Mouse (Mus musculus) liver, embryonic 11.5 days (tissue): ENCODE data around the gene Ccl6. TPM values are rescaled to one million over a fixed set of nuclear protein-coding genes. Genes with fewer than 3 reads are reported as not detected.

Experiments
- ATAC-seq: fragments of 200-750 bp; cut with Nextera tagmentation; replicated peaks from 2 replicates; pipeline ENCODE4 v1.8.0; 2017; ENCODE audit warnings: moderate number of reproducible peaks, mild to moderate bottlenecking, moderate TSS enrichment, moderate library complexity; ENCODE audit not compliant: low FRiP score
- DNase-seq: peaks from one replicate; pipeline ENCODE4 v3.0.0-alpha.2; 2017; ENCODE audit warnings: low spot score
- H3K27ac ChIP-seq: fragments of 300-500 bp; sonication (generic); 2 replicates; pipeline ENCODE4 v1.5.1; 2014; ENCODE audit warnings: mild to moderate bottlenecking, low read depth, low read length, control low read depth
- H3K27me3 ChIP-seq: fragments of 300-500 bp; sonication (generic); replicated peaks from 2 replicates; pipeline ENCODE4 v1.6.1; 2014; ENCODE audit warnings: low read length, mixed read lengths; ENCODE audit not compliant: control insufficient read depth, insufficient read depth
- H3K36me3 ChIP-seq: fragments of 300-500 bp; sonication (generic); 2 replicates; pipeline ENCODE4 v1.6.1; 2014; ENCODE audit warnings: mild to moderate bottlenecking, low read length, moderate library complexity, mixed read lengths; ENCODE audit not compliant: control insufficient read depth, insufficient read depth
- H3K4me1 ChIP-seq: fragments of 300-500 bp; sonication (generic); replicated peaks from 2 replicates; pipeline ENCODE4 v1.6.1; 2014; ENCODE audit warnings: low read length, mixed read lengths; ENCODE audit not compliant: control insufficient read depth, insufficient read depth
- H3K4me2 ChIP-seq: fragments of 300-500 bp; sonication (generic); 2 replicates; pipeline ENCODE4 v1.6.1; 2014; ENCODE audit warnings: mild to moderate bottlenecking, control low read depth, moderate library complexity
- H3K4me3 ChIP-seq: fragments of 300-500 bp; sonication (generic); 2 replicates; pipeline ENCODE4 v1.5.1; 2014; ENCODE audit warnings: low read depth, low read length, control low read depth
- H3K9ac ChIP-seq: fragments of 300-500 bp; sonication (generic); 2 replicates; pipeline ENCODE4 v1.6.1; 2014; ENCODE audit warnings: low read depth, low read length, control low read depth
- H3K9me3 ChIP-seq: fragments of 300-500 bp; sonication (generic); 2 replicates; pipeline ENCODE4 v1.6.1; 2016; ENCODE audit warnings: low read length, inconsistent platforms, mixed read lengths; ENCODE audit not compliant: control insufficient read depth
- WGBS: fragments of 180-500 bp; shearing (Covaris S2); extraction: QIAGEN DNeasy Blood & Tissue Kit; methylation state at CpG from one replicate; pipeline ENCODE4 v1.1.7; 2014; 5-methylcytosine and 5-hydroxymethylcytosine counted together
- polyA plus RNA-seq: library from polyadenylated mRNA; unstranded; fragments of >200 nt; fragmentation: Nextera tagmentation; extraction: Ambion mirVana; gene quantifications from 2 replicates; pipeline ENCODE4 v1.2.1, GENCODE M21; 2014

The Ccl6 gene
- polyA plus RNA-seq, 1 experiment from 2014 or later = 16.1 TPM

GRCm38 (mm10) chr11:83631065-83631464, 38.2 kb upstream of the Ccl6 start:
- DNase-seq (no peak), ATAC-seq (no peak)
- Histone ChIP-seq H3K9me3 (no peaks in the 10 kb centered on the region), H3K4me1 (no peaks in the 10 kb centered on the region), H3K27ac (no peak overlapping the region), H3K27me3 (no peaks in the 10 kb centered on the region), H3K9ac (no peak overlapping the region), H3K4me2 (no peak overlapping the region), H3K36me3 (no peaks in the 10 kb centered on the region), H3K4me3 (no peak overlapping the region)
- WGBS = 67% methylated on average over 2 of the region's 2 CpGs

DNA sequence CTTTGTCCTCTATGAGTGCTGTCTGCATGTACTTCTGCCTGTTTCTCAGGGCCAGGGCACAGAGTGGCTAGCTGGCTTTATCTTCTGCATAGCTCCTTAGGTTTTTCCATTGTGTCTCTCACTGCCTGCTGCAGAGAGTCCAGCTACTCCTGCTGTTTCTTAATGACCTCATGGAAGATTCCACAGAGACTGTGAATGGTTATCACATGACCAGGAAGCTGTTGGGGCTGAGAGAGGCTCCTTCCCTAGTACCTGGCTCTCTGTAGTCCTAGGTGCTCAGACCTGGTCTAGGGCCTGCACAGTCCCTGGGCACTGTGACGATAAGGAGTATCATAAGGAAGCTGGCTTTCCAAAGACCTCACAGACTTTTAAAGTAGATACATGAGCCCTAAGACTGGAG, 37.7 kb upstream of the Ccl6 start:
- Histone ChIP-seq H3K27me3 (no peaks in the 10 kb centered on the region), H3K9me3 (no peaks in the 10 kb centered on the region), H3K4me3 (no peak overlapping the region), H3K4me1 (no peaks in the 10 kb centered on the region), H3K4me2 (no peak overlapping the region), H3K36me3 (no peaks in the 10 kb centered on the region), H3K27ac (no peak overlapping the region), H3K9ac (no peak overlapping the region)
- no peak for ATAC-seq
- no peak for DNase-seq
- WGBS = 78% methylated on average over 1 of the region's 1 CpGs

DNA sequence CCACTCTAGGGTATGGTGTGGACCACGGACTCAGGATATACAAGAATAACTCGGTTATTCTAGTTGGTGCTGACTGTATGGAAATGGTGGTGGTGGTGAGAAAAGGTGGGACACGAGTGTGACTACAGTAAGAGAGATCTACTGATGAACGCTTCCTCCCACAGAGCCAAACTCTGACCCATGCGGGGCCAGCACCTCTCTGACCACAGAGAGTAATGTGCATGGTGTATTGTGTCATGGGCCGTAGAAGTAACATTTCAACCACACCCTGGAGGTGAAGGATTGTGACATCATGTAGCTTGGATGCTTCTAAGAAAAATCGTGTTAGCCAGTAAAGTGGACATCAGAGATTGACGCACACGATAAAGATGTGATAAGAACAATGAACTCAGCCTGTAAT, 35.9 kb upstream of the Ccl6 start:
- Histone ChIP-seq H3K4me2 (no peak overlapping the region), H3K9ac (no peak overlapping the region)
- 74% methylated on average over 9 of the region's 9 CpGs for WGBS

GRCm38 (mm10) chr11:83623586-83623985, 30.7 kb upstream of the Ccl6 start:
- Histone ChIP-seq H3K4me2 (no peak overlapping the region), H3K4me3 (no peak overlapping the region), H3K27ac (no peak overlapping the region), H3K27me3 (no peaks in the 10 kb centered on the region), H3K4me1 (no peaks in the 10 kb centered on the region), H3K9me3 (no peaks in the 10 kb centered on the region), H3K36me3 (no peaks in the 10 kb centered on the region), H3K9ac (no peak overlapping the region)
- ATAC-seq (no peak), DNase-seq (no peak)
- 82% methylated on average over 3 of the region's 3 CpGs for WGBS

More for the DNA sequence above, 35.9 kb upstream of the Ccl6 start:
- ATAC-seq = no peak
- Histone ChIP-seq H3K27ac (no peak overlapping the region), H3K9me3 (no peaks in the 10 kb centered on the region), H3K36me3 (no peaks in the 10 kb centered on the region), H3K4me1 (no peaks in the 10 kb centered on the region), H3K27me3 (no peaks in the 10 kb centered on the region), H3K4me3 (no peak overlapping the region)
- no peak for DNase-seq

- Histone ChIP-seq H3K4me2 (no peak overlapping the region), H3K27ac (no peak overlapping the region), H3K9me3 (no peaks in the 10 kb centered on the region), H3K4me1 (no peaks in the 10 kb centered on the region), H3K9ac (no peak overlapping the region), H3K4me3 (no peak overlapping the region), H3K36me3 (no peaks in the 10 kb centered on the region), H3K27me3 (no peaks in the 10 kb centered on the region)
- 70% methylated on average over 1 of the region's 1 CpGs for WGBS
- DNase-seq (no peak), ATAC-seq (no peak)
Measured at GRCm38 (mm10) chr11:83619037-83619436, 26.1 kb upstream of the Ccl6 start.

GRCm38 (mm10) chr11:83618238-83618637, 25.4 kb upstream of the Ccl6 start:
- DNase-seq = no peak
- H3K27ac ChIP-seq = no peak overlapping the region
- no peak overlapping the region for H3K9ac ChIP-seq
- H3K36me3 ChIP-seq = no peaks in the 10 kb centered on the region
- no peak overlapping the region for H3K4me2 ChIP-seq
- no peaks in the 10 kb centered on the region for H3K27me3 ChIP-seq
- no peak overlapping the region for H3K4me3 ChIP-seq
- H3K4me1 ChIP-seq = no peaks in the 10 kb centered on the region
- no peak for ATAC-seq
- WGBS = 48% methylated on average over 5 of the region's 5 CpGs
- no peaks in the 10 kb centered on the region for H3K9me3 ChIP-seq

GRCm38 (mm10) chr11:83616586-83616985, 23.7 kb upstream of the Ccl6 start:
- Histone ChIP-seq H3K36me3 (no peaks in the 10 kb centered on the region), H3K4me2 (no peak overlapping the region), H3K9me3 (no peaks in the 10 kb centered on the region), H3K9ac (no peak overlapping the region), H3K4me3 (no peak overlapping the region), H3K27me3 (no peaks in the 10 kb centered on the region), H3K4me1 (no peaks in the 10 kb centered on the region), H3K27ac (no peak overlapping the region)
- ATAC-seq (no peak), DNase-seq (no peak)
- WGBS = 71% methylated on average over 1 of the region's 1 CpGs

DNA sequence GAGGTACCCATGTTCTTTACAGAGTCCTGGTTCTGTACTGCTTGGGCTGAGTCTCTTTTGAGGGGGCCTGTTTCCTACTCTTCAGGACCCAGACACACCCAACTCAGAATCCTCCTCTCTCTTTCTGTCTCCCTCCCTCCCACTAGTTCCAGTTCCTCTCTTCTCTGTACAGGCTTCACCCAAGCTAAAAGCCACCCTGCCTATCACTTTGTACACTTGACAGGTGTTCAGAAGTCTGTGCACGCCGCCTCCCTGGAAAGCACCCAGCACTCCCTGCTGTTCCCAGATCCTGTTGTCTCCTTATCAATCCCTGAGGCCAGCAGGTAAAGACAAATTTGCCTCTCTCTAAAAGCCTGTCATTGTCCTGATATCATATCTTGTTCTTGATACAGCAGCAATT, 18.0 kb upstream of the Ccl6 start:
- Histone ChIP-seq H3K9ac (no peak overlapping the region), H3K27me3 (no peaks in the 10 kb centered on the region)
- WGBS = 41% methylated on average over 2 of the region's 2 CpGs

DNA sequence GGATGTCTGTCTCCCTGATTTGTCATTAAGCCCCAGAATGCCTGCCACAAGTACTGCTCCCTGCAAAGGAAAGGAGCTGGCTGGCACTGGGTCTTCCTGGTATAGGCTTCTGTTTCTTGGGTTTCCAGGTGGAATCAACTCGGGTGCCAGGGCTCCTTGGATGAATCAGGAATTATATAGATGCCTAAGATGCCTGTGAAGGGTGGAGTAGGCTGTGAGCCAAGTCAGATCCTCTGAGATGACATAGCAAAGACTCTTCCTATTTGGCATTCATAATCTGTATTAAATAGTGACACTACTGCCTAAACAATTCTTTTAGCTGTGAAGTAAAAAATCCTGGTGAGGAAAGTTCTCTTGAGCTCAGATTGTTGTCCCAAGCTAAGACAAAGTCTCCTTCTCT, 13.5 kb upstream of the Ccl6 start:
- no peaks in the 10 kb centered on the region for H3K9me3 ChIP-seq
- ATAC-seq = no peak
- 29% methylated on average over 1 of the region's 1 CpGs for WGBS

More for the DNA sequence above, 18.0 kb upstream of the Ccl6 start:
- no peak overlapping the region for H3K4me3 ChIP-seq
- ATAC-seq (no peak), DNase-seq (no peak)
- H3K36me3 ChIP-seq = no peaks in the 10 kb centered on the region
- H3K27ac ChIP-seq = no peak overlapping the region
- no peaks in the 10 kb centered on the region for H3K4me1 ChIP-seq
- H3K9me3 ChIP-seq = no peaks in the 10 kb centered on the region
- no peak overlapping the region for H3K4me2 ChIP-seq

More for the DNA sequence above, 13.5 kb upstream of the Ccl6 start:
- no peaks in the 10 kb centered on the region for H3K27me3 ChIP-seq
- no peaks in the 10 kb centered on the region for H3K36me3 ChIP-seq
- H3K27ac ChIP-seq = no peak overlapping the region
- no peak for DNase-seq
- no peak overlapping the region for H3K4me3 ChIP-seq
- H3K9ac ChIP-seq = no peak overlapping the region
- no peaks in the 10 kb centered on the region for H3K4me1 ChIP-seq
- H3K4me2 ChIP-seq = no peak overlapping the region
